Mouse (Mus musculus): Measurements from ENCODE around the gene Ptprh.

The Ptprh gene

GRCm38 (mm10) chr7:4523205-4524130, 80.4 kb downstream of the Ptprh start:
- DNase-seq (ENCODE audit: low spot score): no peak

- no peak for DNase-seq (ENCODE audit: low spot score)
These were observed 81.5 kb downstream of the Ptprh start for GRCm38 (mm10) chr7:4522292-4522691.

- DNase-seq (ENCODE audit: low spot score): no peak
These were observed 82.4 kb downstream of the Ptprh start for GRCm38 (mm10) chr7:4521231-4522003.

- DNase-seq (ENCODE audit: low spot score): no peak
These were observed 85.4 kb downstream of the Ptprh start for GRCm38 (mm10) chr7:4518487-4518886.

DNA sequence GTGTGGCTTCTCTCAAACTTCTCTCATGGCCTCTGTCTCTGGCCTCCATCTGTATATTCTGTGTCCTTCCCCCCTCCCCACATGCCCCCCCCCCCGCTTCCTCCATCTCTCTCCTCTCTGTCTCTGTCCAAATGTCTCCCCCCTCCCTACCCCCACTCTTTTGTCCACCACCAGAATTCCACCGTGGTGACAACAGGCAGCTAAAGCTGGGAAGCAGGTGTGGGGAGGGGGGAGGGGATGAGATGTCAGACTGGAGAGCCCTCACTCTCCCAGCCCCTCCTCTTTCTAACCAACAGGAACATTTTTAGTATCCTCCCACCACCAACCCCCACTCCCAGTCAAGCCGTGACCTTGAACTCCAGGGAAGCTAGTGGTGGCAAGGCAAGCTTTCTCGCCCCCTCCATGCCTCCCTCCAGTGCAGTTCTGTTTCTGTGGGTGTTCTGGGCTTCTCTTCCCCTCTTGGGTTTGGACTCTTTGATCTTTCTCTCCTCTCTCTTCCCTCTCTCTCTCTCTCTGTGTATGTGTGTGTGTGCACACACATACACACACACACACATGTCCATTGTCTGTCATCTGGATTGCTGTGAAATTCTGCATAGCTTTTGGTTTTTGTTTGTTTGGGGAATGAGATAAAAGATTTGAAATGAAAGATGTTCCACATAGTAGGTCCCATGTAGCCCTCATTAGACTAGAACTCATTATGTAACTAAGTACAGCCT, 87.3 kb downstream of the Ptprh start, which contains the start of gene Tnnt1:
Tnnt1 (minus strand) TSS at position 51 of the 719 bp plus-strand sequence.
- peak; percentile 56 for DNase-seq (ENCODE audit: low spot score)

DNA sequence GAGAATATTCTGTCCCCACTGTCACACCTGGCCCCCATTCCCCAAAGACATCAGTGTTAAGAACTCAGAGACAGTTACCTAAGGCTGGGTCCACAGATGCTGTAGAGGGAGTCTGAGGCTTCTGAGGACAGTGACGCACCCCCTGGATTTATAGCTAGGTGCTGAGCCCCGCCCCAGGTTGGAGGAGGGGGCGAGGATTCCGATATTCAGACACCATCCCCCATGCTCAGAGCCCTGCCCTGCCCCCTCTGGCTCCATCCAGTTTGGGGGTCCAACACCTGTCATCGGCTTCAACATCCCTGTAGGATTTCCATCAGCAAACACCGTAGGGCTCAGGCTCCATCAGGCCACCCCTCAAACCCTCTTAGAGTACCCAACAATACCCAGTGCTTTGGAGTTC, 88.0 kb downstream of the Ptprh start:
- DNase-seq (ENCODE audit: low spot score): no peak

GRCm38 (mm10) chr7:4513829-4514712, 89.8 kb downstream of the Ptprh start:
- DNase-seq (ENCODE audit: low spot score): no peak

DNA sequence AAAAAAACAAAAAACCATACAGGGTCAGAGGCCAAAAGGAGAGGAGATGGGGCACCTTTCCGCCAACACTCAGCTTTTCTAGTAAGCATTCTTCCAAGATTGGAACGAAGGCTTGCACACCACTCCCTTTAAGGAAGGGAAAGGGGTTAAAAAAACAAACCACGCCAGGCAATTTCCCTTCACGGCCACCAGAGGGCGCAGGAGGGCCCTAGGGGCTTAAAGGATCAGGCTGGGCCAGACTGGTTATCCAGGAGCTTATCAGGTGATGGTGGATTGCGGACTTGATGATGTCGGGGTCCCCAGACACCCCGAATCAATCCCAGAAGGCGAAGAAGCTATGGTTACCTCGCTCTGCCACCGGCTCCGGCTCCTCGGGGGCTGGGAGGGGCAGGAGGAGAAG, 90.6 kb downstream of the Ptprh start:
- peak; percentile 60 for DNase-seq (ENCODE audit: low spot score)

- DNase-seq (ENCODE audit: low spot score): no peak
These were observed 92.2 kb downstream of the Ptprh start for GRCm38 (mm10) chr7:4511489-4512224.

GRCm38 (mm10) chr7:4509863-4510608, 93.8 kb downstream of the Ptprh start:
- DNase-seq (ENCODE audit: low spot score): peak; percentile 83

- no peak for DNase-seq (ENCODE audit: low spot score)
These were observed 95.1 kb downstream of the Ptprh start for GRCm38 (mm10) chr7:4508739-4509116.

GRCm38 (mm10) chr7:4508062-4508738, 95.6 kb downstream of the Ptprh start:
- no peak for DNase-seq (ENCODE audit: low spot score)

GRCm38 (mm10) chr7:4507220-4507619, 96.6 kb downstream of the Ptprh start:
- DNase-seq (ENCODE audit: low spot score): no peak

DNA sequence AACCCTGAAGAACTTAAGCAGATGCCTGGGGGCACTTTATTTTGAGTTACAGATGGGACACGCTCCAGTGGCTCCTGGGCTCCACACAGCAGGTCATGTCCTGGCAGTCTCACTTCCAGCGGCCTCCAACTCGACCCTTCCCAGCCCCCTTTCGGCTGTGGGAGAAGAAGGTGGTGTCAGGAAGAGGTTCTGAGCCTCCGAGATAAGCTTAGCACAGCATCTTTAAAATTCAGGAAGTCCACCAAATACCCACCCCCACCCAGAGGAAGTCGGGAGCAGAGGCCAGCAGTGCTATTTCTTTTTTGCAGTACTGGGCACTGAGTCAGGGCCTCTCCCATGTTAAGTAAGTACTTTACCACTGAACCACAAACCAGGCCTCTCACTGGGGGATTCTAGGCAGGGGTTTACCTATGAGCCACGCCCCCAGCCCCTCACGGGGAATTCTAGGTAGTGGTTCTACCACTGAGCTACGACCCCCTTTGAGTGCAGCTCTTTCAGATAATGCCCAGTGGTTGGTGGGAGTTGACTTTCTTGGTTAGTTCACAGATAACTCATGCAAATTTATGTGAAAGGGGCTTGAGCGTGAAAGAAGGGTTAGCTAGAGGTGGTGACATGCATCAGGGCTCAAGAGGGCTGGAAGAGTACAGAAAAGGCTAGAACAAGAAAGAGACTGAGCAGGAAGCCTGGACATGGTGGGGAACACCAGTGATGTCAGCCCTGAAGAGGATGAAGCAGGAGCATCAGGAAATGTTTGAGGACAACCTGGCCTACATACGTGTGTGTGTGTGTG, 99.0 kb downstream of the Ptprh start:
- DNase-seq (ENCODE audit: low spot score): no peak

DNA sequence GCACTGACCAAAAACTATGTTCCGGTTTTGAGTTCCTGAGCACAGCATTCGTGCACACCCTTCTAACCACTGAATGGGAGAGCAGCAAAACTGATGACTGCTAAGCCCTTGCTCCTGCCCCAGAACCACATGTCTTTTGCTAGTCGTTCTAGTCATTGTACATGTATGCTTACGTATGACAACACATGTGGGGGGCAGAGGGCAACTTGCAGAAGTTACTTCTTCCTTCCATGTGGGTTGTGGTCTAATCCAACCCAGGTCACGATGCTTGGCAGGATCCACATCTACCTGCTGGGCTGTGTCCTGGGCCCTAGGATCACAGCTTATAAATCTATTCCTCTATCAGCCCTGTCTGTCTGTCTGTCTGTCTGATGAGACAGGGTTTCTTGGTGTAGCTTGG, 100.0 kb downstream of the Ptprh start:
- DNase-seq (ENCODE audit: low spot score): no peak

- no peak for DNase-seq (ENCODE audit: low spot score)
These were observed 100.7 kb downstream of the Ptprh start for GRCm38 (mm10) chr7:4503100-4503499.

- DNase-seq (ENCODE audit: low spot score): peak; percentile 78
These were observed 101.3 kb downstream of the Ptprh start for GRCm38 (mm10) chr7:4502421-4503090.
